Mouse (Mus musculus): ENCODE measurements at regions not wholly inside any gene's neighbourhood (a gene's known extent, or its start where the extent isn't known, plus 50 kb on each side); places are given as distances from the start of the nearest gene placed in this dataset.

- Histone ChIP-seq H3K4me1 (replicated peaks) (no peaks in the 10 kb centered on the region), H3K27me3 (no peaks in the 10 kb centered on the region), H3K36me3 (no peaks in the 10 kb centered on the region), H3K4me2 (no peak overlapping the region), H3K27ac (no peak overlapping the region), H3K4me3 (replicated peaks) (no peak overlapping the region), H3K9me3 (no peaks in the 10 kb centered on the region), H3K9ac (replicated peaks) (no peak overlapping the region)
- 82% methylated on average over 7 of the region's 7 CpGs for WGBS
- no peak for ATAC-seq (ENCODE audit: insufficient number of reproducible peaks, insufficient read depth, low FRiP score, low TSS enrichment, low read depth)
Measured at GRCm38 (mm10) chr3:141279041-141279554, 66.9 kb upstream of the Pdha2 start.

DNA sequence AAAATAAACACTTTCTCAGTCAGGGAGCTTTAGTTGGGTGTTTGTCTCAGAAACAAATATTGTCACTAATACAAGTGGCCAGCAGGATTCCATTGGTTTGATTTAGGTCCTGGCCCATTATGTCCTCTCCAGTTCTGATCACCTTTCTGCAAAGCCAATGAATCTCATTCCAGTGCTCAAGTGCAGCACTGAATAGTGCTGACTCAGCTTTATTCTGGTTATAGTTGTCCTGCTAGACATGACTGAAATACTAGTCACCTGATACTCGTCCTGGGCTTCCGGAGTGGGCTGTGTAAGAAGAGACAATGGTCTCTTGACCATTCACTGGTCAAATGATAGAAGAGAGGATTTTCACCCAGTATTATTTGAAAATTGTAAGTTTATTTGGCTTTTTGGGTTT lies 81.6 kb upstream of the Pdha2 start:
- no peaks in the 10 kb centered on the region for H3K36me3 ChIP-seq
- H3K4me3 ChIP-seq (replicated peaks): no peak overlapping the region
- H3K4me2 ChIP-seq: no peak overlapping the region
- 80% methylated on average over 2 of the region's 2 CpGs for WGBS
- no peak for ATAC-seq (ENCODE audit: insufficient number of reproducible peaks, insufficient read depth, low FRiP score, low TSS enrichment, low read depth)
- H3K9ac ChIP-seq (replicated peaks): no peak overlapping the region
- H3K27ac ChIP-seq: no peak overlapping the region
- H3K4me1 ChIP-seq (replicated peaks): no peaks in the 10 kb centered on the region
- H3K27me3 ChIP-seq: no peaks in the 10 kb centered on the region
- no peaks in the 10 kb centered on the region for H3K9me3 ChIP-seq

- H3K9ac ChIP-seq (replicated peaks): no peak overlapping the region
- H3K4me1 ChIP-seq (replicated peaks): no peaks in the 10 kb centered on the region
- H3K9me3 ChIP-seq: no peaks in the 10 kb centered on the region
- no peaks in the 10 kb centered on the region for H3K36me3 ChIP-seq
- no peak overlapping the region for H3K4me2 ChIP-seq
- no peak overlapping the region for H3K4me3 ChIP-seq (replicated peaks)
- no peaks in the 10 kb centered on the region for H3K27me3 ChIP-seq
- no peak overlapping the region for H3K27ac ChIP-seq
- no peak for ATAC-seq (ENCODE audit: insufficient number of reproducible peaks, insufficient read depth, low FRiP score, low TSS enrichment, low read depth)
Measured at GRCm38 (mm10) chr3:141296897-141297296, 84.7 kb upstream of the Pdha2 start.

DNA sequence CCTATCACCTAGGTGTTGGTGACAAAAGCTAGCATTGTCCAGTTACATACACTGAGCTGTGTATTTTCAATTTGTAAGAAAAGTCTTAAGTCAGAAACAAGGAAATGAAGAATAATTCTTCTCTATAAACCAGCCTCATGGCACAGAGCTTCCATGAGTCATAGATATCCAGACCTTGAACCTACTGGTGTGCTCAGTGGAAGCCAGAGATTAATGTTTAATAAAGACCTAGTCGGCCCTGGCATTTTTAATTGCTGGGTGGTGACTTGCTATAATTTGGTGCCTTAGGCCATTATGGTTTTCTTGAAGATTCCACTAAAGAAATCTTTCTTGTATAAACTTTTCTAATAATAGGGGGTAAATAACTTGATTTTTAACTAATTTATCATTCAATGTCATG lies 87.6 kb upstream of the Pdha2 start:
- no peak overlapping the region for H3K9ac ChIP-seq (replicated peaks)
- ATAC-seq (ENCODE audit: insufficient number of reproducible peaks, insufficient read depth, low FRiP score, low TSS enrichment, low read depth): no peak
- no peaks in the 10 kb centered on the region for H3K4me1 ChIP-seq (replicated peaks)
- H3K4me3 ChIP-seq (replicated peaks): no peak overlapping the region
- no peaks in the 10 kb centered on the region for H3K36me3 ChIP-seq
- H3K27ac ChIP-seq: no peak overlapping the region
- no peaks in the 10 kb centered on the region for H3K9me3 ChIP-seq
- no peak overlapping the region for H3K4me2 ChIP-seq
- H3K27me3 ChIP-seq: no peaks in the 10 kb centered on the region
- WGBS: 57% methylated on average over 1 of the region's 1 CpGs

- H3K4me1 ChIP-seq (replicated peaks): peaks cover 3% of the 10 kb centered on the region; the same call in 1 of the 2 replicates
- no peak overlapping the region for H3K9ac ChIP-seq (replicated peaks)
- H3K4me3 ChIP-seq (replicated peaks): no peak overlapping the region
- no peaks in the 10 kb centered on the region for H3K9me3 ChIP-seq
- H3K27me3 ChIP-seq: no peaks in the 10 kb centered on the region
- no peaks in the 10 kb centered on the region for H3K36me3 ChIP-seq
- no peak overlapping the region for H3K27ac ChIP-seq
- H3K4me2 ChIP-seq: no peak overlapping the region
- no peak for ATAC-seq (ENCODE audit: insufficient number of reproducible peaks, insufficient read depth, low FRiP score, low TSS enrichment, low read depth)
Measured at GRCm38 (mm10) chr3:141333517-141334113, 121.5 kb upstream of the Pdha2 start.

GRCm38 (mm10) chr3:141338224-141338982 lies 126.2 kb upstream of the Pdha2 start:
- Histone ChIP-seq H3K4me1 (replicated peaks) (peaks cover 3% of the 10 kb centered on the region; the same call in 1 of the 2 replicates), H3K9me3 (no peaks in the 10 kb centered on the region), H3K27ac (no peak overlapping the region), H3K4me2 (peak overlapping the region; percentile 27), H3K4me3 (replicated peaks) (no peak overlapping the region), H3K27me3 (no peaks in the 10 kb centered on the region), H3K36me3 (no peaks in the 10 kb centered on the region), H3K9ac (replicated peaks) (no peak overlapping the region)
- no peak; the same call in 1 of the 2 replicates for ATAC-seq (ENCODE audit: insufficient number of reproducible peaks, insufficient read depth, low FRiP score, low TSS enrichment, low read depth)
- WGBS: 22% methylated on average over 9 of the region's 9 CpGs

DNA sequence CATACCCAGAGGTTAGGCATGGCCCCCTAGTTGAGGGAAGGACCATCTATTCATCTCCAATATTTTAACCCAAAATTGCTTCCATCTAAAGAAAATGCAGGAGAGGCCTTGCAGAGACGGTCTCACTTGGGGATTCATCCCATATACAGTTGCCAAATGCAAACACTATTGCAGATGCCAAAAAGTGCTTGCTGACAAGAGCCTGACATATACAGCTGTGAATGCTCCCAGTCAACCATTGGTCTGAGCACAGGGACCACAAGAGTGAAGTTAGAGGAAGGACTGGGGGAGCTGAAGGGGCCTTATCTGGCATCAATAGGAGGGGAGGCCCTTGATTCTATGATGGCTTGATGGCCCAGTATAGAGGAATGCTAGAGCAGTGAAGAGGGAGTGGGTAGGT lies 111.1 kb upstream of the Unc5c start:
- H3K4me1 ChIP-seq (replicated peaks): no peaks in the 10 kb centered on the region
- 82% methylated on average over 1 of the region's 1 CpGs for WGBS
- no peak overlapping the region for H3K9ac ChIP-seq (replicated peaks)
- no peaks in the 10 kb centered on the region for H3K9me3 ChIP-seq
- H3K27ac ChIP-seq: no peak overlapping the region
- no peak overlapping the region for H3K4me3 ChIP-seq (replicated peaks)
- no peak overlapping the region for H3K4me2 ChIP-seq
- no peaks in the 10 kb centered on the region; the same call in 1 of the 2 replicates for H3K27me3 ChIP-seq
- ATAC-seq (ENCODE audit: insufficient number of reproducible peaks, insufficient read depth, low FRiP score, low TSS enrichment, low read depth): no peak
- no peaks in the 10 kb centered on the region for H3K36me3 ChIP-seq

DNA sequence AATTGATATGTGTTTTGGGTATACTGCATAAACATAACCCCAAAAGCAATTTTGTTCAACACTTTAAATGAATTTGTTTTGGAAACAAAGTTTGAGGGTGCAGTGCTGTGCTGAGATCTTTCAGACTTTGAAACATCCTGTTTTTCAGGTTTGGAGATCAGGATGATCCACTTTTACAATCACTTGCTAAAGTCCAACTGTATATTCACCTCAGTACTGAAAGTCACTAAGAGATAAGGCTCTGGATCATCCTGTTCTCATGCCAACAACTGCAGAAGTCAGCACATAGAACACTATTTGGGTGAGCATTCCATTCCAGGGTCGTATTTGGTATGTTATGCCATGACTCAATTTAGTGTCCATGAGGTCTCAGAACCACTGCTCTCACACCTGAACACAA lies 72.0 kb upstream of the Unc5c start:
- H3K4me2 ChIP-seq: no peak overlapping the region
- no peak for ATAC-seq (ENCODE audit: insufficient number of reproducible peaks, insufficient read depth, low FRiP score, low TSS enrichment, low read depth)
- WGBS: 75% methylated on average over 1 of the region's 1 CpGs
- no peaks in the 10 kb centered on the region for H3K27me3 ChIP-seq
- H3K27ac ChIP-seq: no peak overlapping the region
- H3K4me3 ChIP-seq (replicated peaks): no peak overlapping the region
- H3K9me3 ChIP-seq: no peaks in the 10 kb centered on the region
- no peak overlapping the region for H3K9ac ChIP-seq (replicated peaks)
- H3K36me3 ChIP-seq: no peaks in the 10 kb centered on the region
- H3K4me1 ChIP-seq (replicated peaks): peaks cover 1% of the 10 kb centered on the region; the same call in 1 of the 2 replicates

DNA sequence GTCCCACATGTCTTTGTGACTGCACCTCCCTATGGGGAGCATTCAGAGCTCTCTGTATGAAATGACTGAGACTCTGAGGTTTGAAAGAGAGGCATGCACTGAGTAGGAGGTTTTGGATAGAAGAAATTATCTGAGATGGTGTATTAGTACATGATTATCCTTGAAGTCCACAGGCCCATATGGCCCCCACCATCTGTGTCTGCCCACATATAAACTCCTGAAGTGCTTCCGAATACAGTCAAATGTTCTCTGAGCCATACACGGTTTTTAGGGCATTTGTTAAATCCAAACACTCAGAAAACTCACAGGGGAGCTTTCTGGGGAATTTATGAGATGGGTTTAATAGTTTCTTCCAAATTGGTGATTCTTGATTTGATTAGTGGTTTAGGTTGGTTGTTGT lies 66.8 kb upstream of the Unc5c start:
- no peaks in the 10 kb centered on the region for H3K9me3 ChIP-seq

More for the DNA sequence above, 66.8 kb upstream of the Unc5c start:
- Histone ChIP-seq H3K27ac (no peak overlapping the region), H3K4me2 (no peak overlapping the region), H3K27me3 (no peaks in the 10 kb centered on the region), H3K9ac (replicated peaks) (no peak overlapping the region), H3K36me3 (no peaks in the 10 kb centered on the region), H3K4me3 (replicated peaks) (no peak overlapping the region), H3K4me1 (replicated peaks) (peaks cover 5% of the 10 kb centered on the region; the same call in 1 of the 2 replicates)
- 29% methylated on average over 2 of the region's 2 CpGs for WGBS
- no peak for ATAC-seq (ENCODE audit: insufficient number of reproducible peaks, insufficient read depth, low FRiP score, low TSS enrichment, low read depth)

Data from limb, embryonic 12.5 days (tissue).